Mouse (Mus musculus) ES-E14 (cell line): ENCODE data around the gene Cdk2. TPM values are rescaled to one million over a fixed set of nuclear protein-coding genes. Genes with fewer than 3 reads are reported as not detected.

Experiments
- DNase-seq: peaks from one replicate; pipeline ENCODE4 v3.0.0-alpha.2; 2013; ENCODE audit warnings: low read depth, low spot score
- H3K27ac ChIP-seq: 2 replicates; pipeline ENCODE4 v1.5.1; 2012; ENCODE audit warnings: low read depth, mild to moderate bottlenecking, low read length, moderate library complexity, mixed read lengths; ENCODE audit not compliant: poor library complexity, insufficient read depth, severe bottlenecking
- H3K36me3 ChIP-seq: 2 replicates; pipeline ENCODE4 v1.6.1; 2012; ENCODE audit warnings: mild to moderate bottlenecking, low read length, moderate library complexity, mixed read lengths; ENCODE audit not compliant: control insufficient read depth, poor library complexity, insufficient read depth, severe bottlenecking
- H3K4me1 ChIP-seq, 2 experiments: fragments of 150-350 bp in 1 of 2; sonication (generic) in 1 of 2; 2 replicates each; pipeline ENCODE4 v1.6.1; 2012; ENCODE audit warnings: low read length in 2 of 2, mild to moderate bottlenecking in 1 of 2, mixed read lengths in 1 of 2; ENCODE audit not compliant: control insufficient read depth in 2 of 2, insufficient read depth in 2 of 2, poor library complexity in 1 of 2
- H3K4me3 ChIP-seq, 2 experiments: fragments of 150-350 bp in 1 of 2; sonication (generic) in 1 of 2; 2 replicates each; pipeline ENCODE4 v1.5.1; 2012; ENCODE audit warnings: low read length in 2 of 2, low read depth in 1 of 2, mild to moderate bottlenecking in 1 of 2, mixed read lengths in 1 of 2; ENCODE audit not compliant: insufficient read depth in 1 of 2, poor library complexity in 1 of 2, severe bottlenecking in 1 of 2
- H3K9ac ChIP-seq: 2 replicates; pipeline ENCODE4 v1.6.1; 2012; ENCODE audit warnings: low read depth, mild to moderate bottlenecking, low read length, mixed read lengths; ENCODE audit not compliant: poor library complexity, insufficient read depth, severe bottlenecking
- H3K9me3 ChIP-seq: fragments of 150-350 bp; sonication (generic); 2 replicates; pipeline ENCODE4 v1.6.1; 2012; ENCODE audit warnings: low read depth, mild to moderate bottlenecking, low read length; ENCODE audit not compliant: control insufficient read depth, insufficient read depth
- CHD2 ChIP-seq: IDR thresholded peaks from 2 replicates; pipeline ENCODE4 v1.6.1; 2014; ENCODE audit warnings: mild to moderate bottlenecking, low read depth, low read length, inconsistent platforms
- HCFC1 ChIP-seq: IDR thresholded peaks from 2 replicates; pipeline ENCODE4 v1.6.1; 2012; ENCODE audit warnings: low read length, inconsistent platforms, borderline replicate concordance; ENCODE audit not compliant: insufficient read depth
- MAFK ChIP-seq: IDR thresholded peaks from 2 replicates; pipeline ENCODE4 v1.6.1; 2014; ENCODE audit warnings: mild to moderate bottlenecking, low read depth, low read length, inconsistent platforms; ENCODE audit not compliant: insufficient read depth
- ZC3H11A ChIP-seq: IDR thresholded peaks from 2 replicates; pipeline ENCODE4 v1.6.1; 2012; ENCODE audit warnings: low read depth, mild to moderate bottlenecking, inconsistent platforms, low read length, borderline replicate concordance
- ZNF384 ChIP-seq: IDR thresholded peaks from 2 replicates; pipeline ENCODE4 v1.6.1; 2012; ENCODE audit warnings: low read depth, low read length, inconsistent platforms
- in situ Hi-C, 2 experiments: fragments of 600-800 bp; cut with MboI; formaldehyde crosslinking; loops; one replicate each; pipeline ENCODE4 v1.15.1; 2025; ENCODE audit warnings: low sequenced_read_pairs in 2 of 2, inconsistent platforms in 1 of 2; ENCODE audit not compliant: unreplicated experiment in 2 of 2
- total RNA-seq: library from RNA; depleted of rRNA; stranded (reverse); fragments of 300-350 nt; gene quantifications from 2 replicates; pipeline ENCODE4 v1.2.3, GENCODE M21; 2012

The Cdk2 gene
- total RNA-seq, 1 experiment = 40.7 TPM

GRCm38 (mm10) chr10:128668790-128669672, 35.8 kb downstream of the Cdk2 start:
- in situ Hi-C loops = no loop called here
- Histone ChIP-seq H3K4me1 (peaks cover 0 to 4% of the 10 kb centered on the region in 2 experiments; a peak in 2 of 4 replicates), H3K9me3 (no peaks in the 10 kb centered on the region), H3K36me3 (no peaks in the 10 kb centered on the region), H3K4me3 (peak overlapping the region; percentile 75 to 80), H3K27ac (peak overlapping the region; percentile 54), H3K9ac (peak overlapping the region; percentile 73)
- DNase-seq = no peak
- TF ChIP-seq MAFK = 0 out of 2 replicates have a peak, but pooled peaks have one; percentile 33
- no peak for TF ChIP-seq ZC3H11A
- no peak for TF ChIP-seq CHD2
- TF ChIP-seq ZNF384 = peak; percentile 100
- peak; percentile 49; the same call in 1 of the 2 replicates for TF ChIP-seq HCFC1

GRCm38 (mm10) chr10:128665806-128666205, 39.0 kb downstream of the Cdk2 start:
- DNase-seq = no peak
- no peaks in the 10 kb centered on the region; a peak in 2 of 4 replicates for H3K4me1 ChIP-seq

GRCm38 (mm10) chr10:128665307-128665706, 39.5 kb downstream of the Cdk2 start:
- DNase-seq = no peak
- H3K36me3 ChIP-seq = no peaks in the 10 kb centered on the region
- no peak overlapping the region for H3K4me3 ChIP-seq
- H3K4me1 ChIP-seq = no peaks in the 10 kb centered on the region; a peak in 2 of 4 replicates
- TF ChIP-seq ZNF384 = no peak
- TF ChIP-seq HCFC1 = no peak
- no peak for TF ChIP-seq CHD2
- no peak for TF ChIP-seq ZC3H11A
- H3K9me3 ChIP-seq = no peaks in the 10 kb centered on the region
- no peak overlapping the region for H3K27ac ChIP-seq
- H3K9ac ChIP-seq = no peak overlapping the region
- in situ Hi-C loops = no loop called here

More at GRCm38 (mm10) chr10:128665806-128666205, 39.0 kb downstream of the Cdk2 start:
- H3K36me3 ChIP-seq = no peaks in the 10 kb centered on the region
- no peak overlapping the region for H3K9ac ChIP-seq
- no peak overlapping the region for H3K4me3 ChIP-seq
- in situ Hi-C loops = no loop called here
- H3K27ac ChIP-seq = no peak overlapping the region
- H3K9me3 ChIP-seq = no peaks in the 10 kb centered on the region
- TF ChIP-seq MAFK (no peak), CHD2 (no peak)

GRCm38 (mm10) chr10:128664808-128665207, 40.0 kb downstream of the Cdk2 start:
- H3K27ac ChIP-seq = no peak overlapping the region
- DNase-seq = no peak
- in situ Hi-C loops = no loop called here
- H3K4me3 ChIP-seq = no peak overlapping the region
- H3K9me3 ChIP-seq = no peaks in the 10 kb centered on the region
- TF ChIP-seq ZNF384 (no peak), HCFC1 (no peak), CHD2 (no peak), ZC3H11A (no peak), MAFK (no peak)
- H3K4me1 ChIP-seq = no peaks in the 10 kb centered on the region; a peak in 1 of 4 replicates
- no peak overlapping the region for H3K9ac ChIP-seq
- H3K36me3 ChIP-seq = no peaks in the 10 kb centered on the region
